Mouse (Mus musculus) G1E-ER4 (cell line): ENCODE measurements around the gene Eif2b1. TPM values are rescaled to one million over a fixed set of nuclear protein-coding genes. Genes with fewer than 3 reads are reported as not detected.

Source experiments
- GATA1 ChIP-seq: IDR thresholded peaks from one replicate; pipeline ENCODE4 v1.8.0; 2012; ENCODE audit warnings: low read length, inconsistent platforms
- polyA plus RNA-seq: library from polyadenylated mRNA; stranded (reverse); fragments of >175 nt; gene quantifications from 2 replicates; pipeline ENCODE4 v1.2.3, GENCODE M21; 2012

The Eif2b1 gene
- polyA plus RNA-seq, 1 experiment = 7.9 TPM

DNA sequence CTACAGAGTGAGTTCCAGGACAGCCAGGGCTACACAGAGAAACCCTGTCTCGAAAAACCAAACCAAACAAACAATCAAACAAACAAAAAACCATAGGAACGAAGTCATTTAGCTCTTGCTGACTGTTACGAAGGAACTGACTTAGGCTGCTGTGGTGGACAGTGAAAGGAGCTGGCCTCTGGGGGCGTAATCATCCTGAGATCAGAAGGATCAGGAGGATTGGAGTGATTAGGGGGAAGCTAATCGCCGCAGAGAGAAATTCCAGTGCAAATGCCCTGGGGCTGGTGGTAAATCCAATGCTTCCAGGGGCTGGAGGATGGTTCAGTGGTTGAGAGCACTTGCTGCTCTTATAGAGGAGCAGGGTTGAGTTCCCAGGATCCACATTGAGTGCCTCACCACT, 25.3 kb downstream of the Eif2b1 start:
- TF ChIP-seq GATA1 = no peak

DNA sequence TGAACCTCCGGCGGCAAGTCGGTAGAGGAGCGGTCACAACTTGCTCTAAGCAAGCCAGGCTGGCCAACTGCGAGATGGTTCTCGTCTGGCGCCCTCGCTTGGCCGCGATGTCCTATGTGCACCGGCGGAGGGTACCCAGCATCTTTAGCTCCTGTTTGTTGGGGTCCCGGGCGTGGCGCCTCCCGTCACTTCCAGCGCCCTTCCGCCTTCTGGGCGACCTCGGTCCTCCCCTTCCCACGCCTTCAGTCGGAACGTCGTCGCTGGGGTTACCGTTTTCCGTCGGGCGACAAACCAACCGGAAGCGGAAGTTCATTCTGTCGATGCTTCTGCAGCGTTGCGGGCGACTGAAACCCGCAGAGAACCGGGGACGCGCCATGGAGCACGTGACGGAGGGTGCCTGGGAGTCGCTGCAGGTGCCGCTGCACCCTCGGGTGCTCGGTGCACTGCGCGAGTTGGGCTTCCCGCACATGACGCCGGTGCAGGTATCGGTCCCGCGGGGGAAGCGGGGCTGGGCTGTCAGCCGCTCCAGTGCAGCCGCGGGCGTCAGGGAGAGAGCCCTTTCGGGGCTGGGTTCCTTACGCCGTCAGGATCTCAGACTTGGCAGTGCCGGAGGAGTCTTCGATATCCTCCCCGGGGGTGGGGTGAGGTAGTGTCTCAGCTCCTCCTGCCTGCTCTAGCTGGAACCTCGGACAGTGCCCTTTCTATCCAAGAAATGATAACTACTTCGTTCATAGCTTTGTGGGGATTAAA, 26.2 kb downstream of the Eif2b1 start, which contains the start of gene Ddx55:
Gene Ddx55 (plus strand): TSS at position 307 of the 750 bp plus-strand sequence.
- no peak for TF ChIP-seq GATA1

DNA sequence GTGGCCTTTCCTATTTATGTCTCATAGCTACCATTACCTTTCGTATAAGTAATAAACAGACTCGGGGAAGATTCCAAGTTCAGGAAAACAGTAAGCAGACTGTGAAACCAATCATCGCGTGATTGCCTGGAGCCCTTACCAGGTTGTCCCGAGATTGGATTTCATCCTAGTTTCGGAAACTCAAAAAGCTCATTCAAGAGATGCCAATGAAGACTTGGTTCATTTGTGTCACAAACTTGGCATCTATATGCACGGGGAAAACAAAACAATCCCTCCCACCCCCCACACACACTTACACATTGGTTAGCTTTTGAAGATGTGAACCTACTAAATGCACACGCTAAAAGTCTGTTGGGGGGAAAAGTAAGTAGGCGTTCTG, 26.8 kb downstream of the Eif2b1 start:
- no peak for TF ChIP-seq GATA1

DNA sequence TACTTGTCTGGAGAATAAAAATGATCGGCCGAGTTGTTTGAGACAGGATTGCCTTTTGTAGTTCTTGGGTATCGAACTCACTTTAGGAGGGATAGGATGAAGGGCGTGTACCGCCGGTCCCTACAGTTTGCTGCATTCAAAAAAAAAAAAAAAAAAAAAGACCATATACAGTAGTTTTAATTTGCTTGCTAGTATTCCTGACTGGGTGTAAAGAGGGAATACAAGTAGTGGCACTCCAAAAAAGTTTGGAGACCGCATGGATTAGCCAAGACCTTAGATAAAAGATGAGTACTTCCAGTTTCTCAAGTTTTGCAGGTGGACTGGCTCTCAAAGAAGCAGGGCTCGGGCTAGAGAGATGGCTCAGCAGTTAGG, 37.3 kb downstream of the Eif2b1 start:
- no peak for TF ChIP-seq GATA1

DNA sequence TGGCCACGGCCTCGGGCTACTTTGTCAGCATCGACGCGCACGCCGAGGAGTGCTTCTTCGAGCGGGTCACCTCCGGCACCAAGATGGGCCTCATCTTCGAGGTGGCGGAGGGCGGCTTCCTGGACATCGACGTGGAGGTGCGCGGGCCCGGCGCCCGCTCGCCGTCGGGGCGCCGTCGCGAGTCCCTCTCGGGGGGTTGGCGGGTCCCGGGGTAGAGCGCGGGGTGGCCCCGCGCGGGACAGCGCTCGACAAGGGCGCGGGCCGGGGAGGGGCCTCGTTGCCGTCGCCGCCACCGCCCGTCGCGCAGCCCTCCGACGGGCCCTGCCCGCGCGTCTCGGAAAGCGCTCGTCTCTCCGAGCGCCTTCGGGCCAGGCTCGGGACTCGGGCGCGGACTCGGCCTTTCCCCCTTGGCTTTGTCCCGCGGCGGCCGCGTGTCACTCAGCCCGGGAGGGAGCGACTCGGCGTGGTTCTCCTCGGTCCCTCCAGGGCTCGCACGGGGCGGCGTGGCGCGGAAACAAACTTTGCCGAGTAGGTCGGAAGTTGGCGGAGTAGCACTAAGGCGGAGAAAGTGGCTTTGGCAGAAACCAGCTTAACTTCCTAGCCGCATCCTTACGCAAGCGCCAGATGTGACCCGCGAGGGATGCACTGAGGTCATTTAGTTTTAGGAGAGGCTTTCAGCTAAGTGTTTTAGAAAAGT, 37.9 kb downstream of the Eif2b1 start:
- no peak for TF ChIP-seq GATA1

DNA sequence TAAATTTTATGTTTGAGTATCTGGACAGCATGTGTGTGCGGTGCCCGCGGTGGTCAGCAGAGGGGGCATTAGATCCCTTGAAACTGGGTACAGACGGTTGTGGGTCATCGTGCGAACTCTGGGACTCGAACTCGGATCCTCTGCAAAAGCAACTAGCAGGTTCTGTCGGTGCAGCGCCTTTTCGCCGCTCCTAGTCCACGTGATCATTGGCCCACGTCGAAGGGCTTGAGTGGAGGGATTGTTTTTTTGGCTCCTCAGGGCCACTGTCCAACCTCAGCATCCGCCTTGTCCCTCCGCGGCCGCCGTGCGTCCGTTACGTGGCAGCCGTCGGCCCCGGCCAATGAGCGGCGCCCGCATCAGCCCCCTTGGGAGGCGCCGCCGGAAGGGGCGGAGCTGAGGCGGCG, 38.5 kb downstream of the Eif2b1 start, which contains the start of gene Tmed2:
Gene Tmed2 (plus strand): TSS at position 313 of the 404 bp plus-strand sequence.
- no peak for TF ChIP-seq GATA1

DNA sequence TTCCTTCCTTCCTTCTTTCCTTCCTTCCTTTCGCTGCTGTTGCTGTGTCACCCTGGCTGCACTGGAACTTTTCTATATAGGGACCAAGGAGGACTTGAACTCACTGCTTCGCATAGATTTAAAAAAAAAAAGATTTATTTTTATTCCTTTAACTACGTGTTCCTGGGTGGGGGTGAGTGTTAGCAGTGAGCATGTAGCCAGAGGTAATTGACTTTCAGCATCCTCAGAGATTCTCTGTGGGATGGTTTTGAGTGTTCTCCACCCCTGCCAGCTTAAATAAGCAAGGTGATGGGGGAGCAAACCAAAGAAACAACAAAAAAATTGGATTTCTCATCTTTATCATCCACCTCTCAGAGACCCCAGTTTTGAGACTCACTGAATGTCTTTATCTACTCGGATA, 39.0 kb downstream of the Eif2b1 start:
- TF ChIP-seq GATA1 = no peak

DNA sequence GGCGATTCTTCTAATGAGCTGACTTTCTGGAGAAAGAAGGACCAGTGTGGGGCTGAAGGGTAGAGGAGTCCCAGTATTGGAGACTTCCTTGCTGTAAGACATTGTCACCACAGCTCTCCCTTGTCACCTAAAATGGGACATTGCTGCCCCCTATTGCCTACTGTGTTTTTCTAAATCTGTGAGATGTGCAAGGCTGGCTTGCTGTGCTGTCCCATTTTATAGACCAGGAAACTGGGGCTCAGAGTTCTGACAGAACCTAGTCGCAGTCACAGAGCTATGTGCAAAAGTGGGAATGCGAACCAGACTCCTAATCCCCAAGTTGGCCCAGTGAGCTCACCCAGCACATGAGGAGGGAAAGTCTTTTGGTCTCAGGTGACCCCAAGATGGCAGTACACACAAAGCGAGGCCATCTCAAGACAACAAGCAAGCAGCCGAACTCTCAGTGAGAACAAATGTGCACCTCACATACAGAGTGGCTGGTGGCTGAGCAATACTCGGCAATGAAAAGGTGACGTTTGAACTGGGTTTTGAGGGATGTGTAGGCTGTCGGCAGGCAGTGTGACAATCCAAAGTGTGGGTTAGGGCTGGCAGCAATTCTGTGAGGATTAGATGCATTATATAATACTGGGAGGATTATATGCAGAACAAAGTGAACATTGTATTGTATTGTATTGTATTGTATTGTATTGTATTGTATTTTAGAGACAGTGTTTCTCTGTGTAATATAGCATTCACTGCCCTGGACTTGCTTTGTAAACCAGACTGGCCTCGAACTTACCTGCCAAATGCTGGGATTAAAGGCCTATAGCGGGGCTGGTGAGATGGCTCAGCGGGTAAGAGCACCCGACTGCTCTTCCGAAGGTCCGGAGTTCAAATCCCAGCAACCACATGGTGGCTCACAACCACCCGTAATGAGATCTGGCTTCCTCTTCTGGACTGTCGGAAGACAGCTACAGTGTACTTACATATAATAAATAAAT, 39.8 kb downstream of the Eif2b1 start:
- TF ChIP-seq GATA1 = no peak

DNA sequence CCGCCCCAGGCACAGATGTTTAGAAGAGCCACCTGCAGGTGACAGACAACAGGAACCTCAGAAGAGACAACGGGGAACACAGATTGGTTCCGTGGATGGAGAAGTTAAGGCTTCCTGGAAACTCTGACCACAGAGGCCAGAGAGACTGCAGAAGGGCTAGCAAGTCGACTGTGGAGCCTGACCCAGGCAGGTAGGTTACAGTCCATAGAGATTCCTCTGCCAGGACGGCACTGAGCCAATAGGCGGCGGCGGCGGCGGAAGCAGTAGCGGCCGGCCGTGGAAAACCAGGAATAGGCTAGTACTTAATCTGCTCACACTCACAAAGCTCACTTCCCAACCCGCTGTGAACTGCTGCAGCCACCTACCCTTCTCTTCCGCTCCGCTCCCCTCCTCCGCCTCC, 42.2 kb downstream of the Eif2b1 start:
- TF ChIP-seq GATA1 = no peak

DNA sequence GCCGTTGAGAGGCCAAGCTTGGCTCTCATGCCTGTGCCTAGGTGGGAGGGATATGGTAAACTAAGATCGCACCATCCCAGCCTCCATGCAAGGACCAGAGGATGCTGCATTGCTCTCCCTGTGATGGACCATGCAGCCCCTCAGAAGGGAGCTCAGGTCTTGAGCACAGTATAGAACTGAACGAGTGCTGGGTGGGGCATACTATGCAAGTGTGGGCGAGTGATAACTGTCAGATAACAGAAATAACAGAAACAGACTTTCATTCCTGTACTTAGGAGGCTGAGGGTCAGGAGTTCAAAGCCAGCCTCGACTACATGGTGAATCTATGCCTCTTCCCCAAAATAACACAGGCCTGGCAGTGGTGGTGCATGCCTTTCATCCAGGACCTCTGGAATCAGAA, 43.9 kb downstream of the Eif2b1 start:
- no peak for TF ChIP-seq GATA1

DNA sequence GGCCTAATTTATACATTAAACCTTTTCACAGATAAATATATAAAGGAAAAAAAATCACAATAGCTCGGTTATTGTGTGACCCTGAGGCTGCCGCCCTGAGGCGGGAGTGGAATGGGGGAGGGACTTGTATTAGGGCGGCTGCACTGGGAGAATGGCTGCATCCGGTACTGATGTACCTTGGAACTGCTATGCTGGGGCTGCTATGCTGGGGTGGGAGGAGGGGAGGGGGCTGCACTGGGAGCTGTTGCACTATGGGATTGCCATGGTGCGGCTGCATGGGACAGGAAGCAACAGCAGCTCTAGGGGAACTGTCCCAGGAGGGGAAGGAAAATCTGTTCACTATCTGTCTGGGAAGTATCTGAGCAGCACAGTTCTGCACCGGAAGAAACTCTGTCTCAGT, 46.5 kb downstream of the Eif2b1 start:
- TF ChIP-seq GATA1 = no peak

DNA sequence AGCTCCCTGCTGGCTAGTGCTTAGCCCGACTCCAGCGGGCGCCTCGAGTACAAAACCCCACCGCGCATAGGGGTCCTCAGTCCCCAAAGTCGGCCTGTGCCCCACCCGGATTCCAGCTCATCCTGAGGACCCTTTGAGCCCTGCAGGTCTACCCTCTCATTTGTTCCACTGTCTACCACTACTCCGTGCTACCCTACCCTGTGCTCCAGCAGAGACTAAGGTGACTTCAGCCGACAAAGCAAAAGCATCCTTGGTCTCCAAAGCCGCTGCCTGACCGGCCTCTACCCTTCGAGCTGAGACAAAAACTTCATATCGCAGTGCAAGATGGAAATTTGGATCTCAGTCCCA, 47.4 kb downstream of the Eif2b1 start:
- TF ChIP-seq GATA1 = no peak

DNA sequence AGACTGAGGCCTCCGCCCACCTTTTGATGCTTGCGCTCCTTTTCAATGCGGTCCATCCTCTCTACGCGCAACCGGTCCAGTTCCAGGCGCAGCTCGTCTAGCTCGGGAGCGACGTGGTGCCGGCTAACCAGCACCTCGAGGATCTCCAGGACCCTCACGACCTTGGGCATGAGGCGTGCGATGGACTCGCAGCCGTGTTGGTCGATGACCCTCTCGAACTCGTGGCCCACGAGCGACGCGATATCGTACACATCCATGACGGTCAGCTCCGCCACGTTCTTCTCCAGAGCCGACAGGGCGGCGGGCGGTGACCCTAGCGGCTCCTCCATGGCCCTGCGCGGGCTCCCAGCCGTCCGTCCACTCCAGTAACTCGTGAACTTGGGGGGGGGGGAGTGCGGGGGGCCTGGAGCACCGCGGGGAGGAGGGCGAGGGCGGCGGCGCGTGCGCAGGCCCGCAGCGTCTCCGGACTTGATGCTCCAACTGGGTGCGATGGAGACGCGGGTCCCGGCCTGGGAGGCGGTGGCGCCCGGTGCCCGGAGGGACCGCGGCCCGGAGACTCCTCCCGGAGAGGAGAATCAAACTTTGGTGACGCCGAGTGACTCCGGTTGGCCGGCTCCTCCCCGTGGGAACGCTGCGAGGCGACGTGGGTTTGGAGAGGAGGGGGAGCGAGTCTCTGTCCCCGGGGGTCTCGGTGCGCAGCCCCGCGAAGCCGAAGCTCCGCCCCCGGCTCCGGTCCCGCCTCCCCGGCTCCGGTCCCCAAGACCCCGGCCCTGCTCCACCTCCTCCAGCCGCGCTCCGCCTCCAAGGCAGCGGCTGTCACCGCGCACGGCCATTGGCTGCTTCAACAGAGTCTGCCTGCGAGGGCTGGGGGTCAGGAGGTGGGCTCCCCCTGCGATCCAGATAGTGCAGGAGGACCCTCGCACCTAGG, 48.0 kb downstream of the Eif2b1 start, which contains the start of gene Rilpl1:
Gene Rilpl1 (minus strand): TSS at position 737 of the 928 bp plus-strand sequence.
- TF ChIP-seq GATA1 = no peak

DNA sequence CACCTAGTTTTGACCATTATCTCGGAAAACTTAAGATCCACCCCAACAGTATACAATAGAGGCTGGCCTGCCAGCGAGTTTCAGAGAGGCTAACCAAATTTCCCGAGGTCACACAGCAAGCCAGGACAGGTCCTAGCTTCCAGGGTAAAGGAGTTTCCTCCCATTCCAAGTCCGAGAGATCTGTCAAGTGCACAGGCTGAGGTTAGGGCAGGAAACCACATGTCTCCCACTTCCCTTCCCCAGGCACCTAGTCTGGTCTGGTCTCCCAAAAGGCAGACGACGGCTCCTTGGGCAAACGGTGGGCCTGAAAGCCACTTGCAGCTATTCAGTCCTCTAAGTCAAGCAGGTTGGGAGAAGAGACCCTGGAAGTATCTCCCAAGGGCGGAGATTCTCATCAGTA, 49.2 kb downstream of the Eif2b1 start:
- no peak for TF ChIP-seq GATA1

DNA sequence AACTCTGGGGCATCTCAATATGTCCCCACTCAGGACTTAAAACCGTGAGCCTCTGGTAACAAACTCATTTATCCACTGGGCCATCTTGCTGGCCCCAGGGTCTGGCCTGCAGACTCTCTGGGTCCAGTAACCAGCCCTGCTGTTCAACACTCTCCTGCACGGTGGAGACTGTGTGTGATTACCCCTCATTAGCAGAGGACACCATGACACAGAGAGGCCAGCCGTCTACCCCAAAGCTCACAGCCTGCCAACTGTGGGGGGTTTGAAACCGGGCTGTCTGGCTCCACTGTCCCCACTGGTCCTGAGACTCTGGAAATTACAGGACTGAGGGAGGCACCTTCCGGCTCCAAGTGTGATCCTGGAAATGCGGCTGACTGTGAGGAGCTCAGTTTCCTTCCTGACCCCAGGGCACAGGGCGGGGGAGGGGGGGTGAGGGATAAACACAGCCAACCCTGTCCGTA, 49.7 kb downstream of the Eif2b1 start:
- TF ChIP-seq GATA1 = no peak
